Mouse (Mus musculus) stomach, embryonic 15.5 days (tissue): Measurements from ENCODE around the gene Ppif. TPM values are rescaled to one million over a fixed set of nuclear protein-coding genes. Genes with fewer than 3 reads are reported as not detected.

Source experiments
- ATAC-seq: fragments of 200-750 bp; cut with Nextera tagmentation; 2 replicates; pipeline ENCODE4 v1.8.0; 2017; ENCODE audit warnings: low read depth, moderate number of reproducible peaks, moderate TSS enrichment; ENCODE audit not compliant: insufficient read depth, low FRiP score
- H3K27ac ChIP-seq: fragments of 300-500 bp; sonication (generic); 2 replicates; pipeline ENCODE4 v1.5.1; 2015; ENCODE audit warnings: mild to moderate bottlenecking, inconsistent platforms
- H3K27me3 ChIP-seq: fragments of 300-500 bp; sonication (generic); replicated peaks from 2 replicates; pipeline ENCODE4 v1.6.1; 2015; ENCODE audit warnings: inconsistent platforms
- H3K36me3 ChIP-seq: fragments of 300-500 bp; sonication (generic); 2 replicates; pipeline ENCODE4 v1.6.1; 2015; ENCODE audit warnings: inconsistent platforms
- H3K4me1 ChIP-seq: fragments of 300-500 bp; sonication (generic); 2 replicates; pipeline ENCODE4 v1.6.1; 2015; ENCODE audit warnings: inconsistent platforms
- H3K4me2 ChIP-seq: fragments of 300-500 bp; sonication (generic); 2 replicates; pipeline ENCODE4 v1.6.1; 2015; ENCODE audit warnings: mild to moderate bottlenecking, inconsistent platforms
- H3K4me3 ChIP-seq: fragments of 300-500 bp; sonication (generic); replicated peaks from 2 replicates; pipeline ENCODE4 v1.5.1; 2015; ENCODE audit warnings: inconsistent platforms
- H3K9ac ChIP-seq: fragments of 300-500 bp; sonication (generic); 2 replicates; pipeline ENCODE4 v1.6.1; 2015; ENCODE audit warnings: inconsistent platforms
- H3K9me3 ChIP-seq: fragments of 300-500 bp; sonication (generic); 2 replicates; pipeline ENCODE4 v1.6.1; 2016; ENCODE audit warnings: inconsistent platforms
- WGBS: fragments of 180-500 bp; shearing (Covaris S2); methylation state at CpG from one replicate; pipeline ENCODE4 v1.1.7; 2015; 5-methylcytosine and 5-hydroxymethylcytosine counted together
- polyA plus RNA-seq: library from polyadenylated mRNA; unstranded; fragments of >200 nt; fragmentation: Nextera tagmentation; extraction: Ambion mirVana; gene quantifications from 2 replicates; pipeline ENCODE4 v1.2.1, GENCODE M21; 2015

Ppif gene
- 47.7 and 48.5 TPM in 2 replicates for polyA plus RNA-seq

GRCm38 (mm10) chr14:25693888-25694568 is at the start of gene Ppif:
Gene Ppif (plus strand): TSS chr14:25694154.
- peak within 1 kb of the TSS; percentile 76 for H3K9ac ChIP-seq
- no peaks in the 10 kb centered on the region for H3K9me3 ChIP-seq
- under 1% methylated on average over 70 of the region's 70 CpGs for WGBS
- peak; percentile 90 for ATAC-seq
- peak within 1 kb of the TSS; percentile 94 for H3K4me3 ChIP-seq
- peak within 1 kb of the TSS; percentile 93 for H3K4me2 ChIP-seq
- peak within 1 kb of the TSS; percentile 73 for H3K27ac ChIP-seq
- H3K36me3 ChIP-seq = peaks cover 13% of the 10 kb centered on the region
- H3K4me1 ChIP-seq = peaks cover 20% of the 10 kb centered on the region
- H3K27me3 ChIP-seq = no peaks in the 10 kb centered on the region

- H3K27ac ChIP-seq = no peak overlapping the region
- no peak for ATAC-seq
- peaks cover 76% of the 10 kb centered on the region for H3K36me3 ChIP-seq
- no peaks in the 10 kb centered on the region for H3K27me3 ChIP-seq
- H3K9me3 ChIP-seq = no peaks in the 10 kb centered on the region
- H3K4me2 ChIP-seq = no peak overlapping the region
- H3K4me3 ChIP-seq = no peak overlapping the region
- 0 out of 2 replicates have a peak, but pooled peaks cover 3% of the 10 kb centered on the region for H3K4me1 ChIP-seq
- WGBS = 89% methylated on average over 9 of the region's 9 CpGs
- H3K9ac ChIP-seq = no peak overlapping the region
Observed at GRCm38 (mm10) chr14:25645717-25646116, 48.2 kb upstream of the Ppif start.

GRCm38 (mm10) chr14:25646161-25646621 is 47.8 kb upstream of the Ppif start:
- Histone ChIP-seq H3K4me3 (no peak overlapping the region), H3K9ac (no peak overlapping the region), H3K36me3 (peaks cover 80% of the 10 kb centered on the region), H3K4me2 (no peak overlapping the region), H3K27me3 (no peaks in the 10 kb centered on the region), H3K27ac (no peak overlapping the region), H3K4me1 (0 out of 2 replicates have a peak, but pooled peaks cover 3% of the 10 kb centered on the region), H3K9me3 (no peaks in the 10 kb centered on the region)
- 71% methylated on average over 2 of the region's 2 CpGs for WGBS
- 0 out of 2 replicates have a peak, but pooled peaks have one; percentile 27 for ATAC-seq

- H3K36me3 ChIP-seq = peaks cover 93% of the 10 kb centered on the region
- ATAC-seq = no peak
- H3K27me3 ChIP-seq = no peaks in the 10 kb centered on the region
- no peaks in the 10 kb centered on the region for H3K9me3 ChIP-seq
- H3K9ac ChIP-seq = no peak overlapping the region
- H3K4me3 ChIP-seq = no peak overlapping the region
- no peak overlapping the region for H3K27ac ChIP-seq
- WGBS = 89% methylated on average over 4 of the region's 4 CpGs
- H3K4me2 ChIP-seq = no peak overlapping the region
- 0 out of 2 replicates have a peak, but pooled peaks cover under 1% of the 10 kb centered on the region for H3K4me1 ChIP-seq
Observed at GRCm38 (mm10) chr14:25651131-25651530, 42.8 kb upstream of the Ppif start.

GRCm38 (mm10) chr14:25651905-25652304 is 42.0 kb upstream of the Ppif start:
- Histone ChIP-seq H3K4me2 (no peak overlapping the region), H3K27me3 (no peaks in the 10 kb centered on the region), H3K4me3 (no peak overlapping the region), H3K9ac (no peak overlapping the region), H3K36me3 (peaks cover 96% of the 10 kb centered on the region), H3K9me3 (no peaks in the 10 kb centered on the region), H3K27ac (no peak overlapping the region), H3K4me1 (no peaks in the 10 kb centered on the region)
- ATAC-seq = no peak
- WGBS = 83% methylated on average over 9 of the region's 9 CpGs

- no peak overlapping the region for H3K4me3 ChIP-seq
- H3K9me3 ChIP-seq = no peaks in the 10 kb centered on the region
- no peak for ATAC-seq
- no peak overlapping the region for H3K9ac ChIP-seq
- H3K27ac ChIP-seq = no peak overlapping the region
- 91% methylated on average over 14 of the region's 14 CpGs for whole genome bisulfite sequencing
- H3K4me1 ChIP-seq = no peaks in the 10 kb centered on the region
- H3K4me2 ChIP-seq = no peak overlapping the region
- H3K27me3 ChIP-seq = no peaks in the 10 kb centered on the region
- H3K36me3 ChIP-seq = peaks cover 95% of the 10 kb centered on the region
Observed at GRCm38 (mm10) chr14:25654401-25655197, 39.4 kb upstream of the Ppif start.

GRCm38 (mm10) chr14:25660661-25661060 is 33.3 kb upstream of the Ppif start:
- no peak for ATAC-seq
- Histone ChIP-seq H3K27me3 (no peaks in the 10 kb centered on the region), H3K9me3 (no peaks in the 10 kb centered on the region), H3K4me2 (no peak overlapping the region), H3K4me1 (no peaks in the 10 kb centered on the region), H3K9ac (no peak overlapping the region), H3K36me3 (peaks cover 73% of the 10 kb centered on the region), H3K4me3 (no peak overlapping the region), H3K27ac (no peak overlapping the region)
- WGBS = 56% methylated on average over 11 of the region's 11 CpGs

- no peaks in the 10 kb centered on the region for H3K27me3 ChIP-seq
- 0 out of 2 replicates have a peak, but pooled peaks have one; percentile 13 for ATAC-seq
- H3K4me1 ChIP-seq = no peaks in the 10 kb centered on the region
- H3K4me3 ChIP-seq = no peak overlapping the region
- H3K9ac ChIP-seq = no peak overlapping the region
- H3K9me3 ChIP-seq = no peaks in the 10 kb centered on the region
- peaks cover 66% of the 10 kb centered on the region for H3K36me3 ChIP-seq
- H3K4me2 ChIP-seq = no peak overlapping the region
- no peak overlapping the region for H3K27ac ChIP-seq
- 73% methylated on average over 17 of the region's 17 CpGs for WGBS
Observed at GRCm38 (mm10) chr14:25661185-25661920, 32.6 kb upstream of the Ppif start.

GRCm38 (mm10) chr14:25663649-25664309 is 30.2 kb upstream of the Ppif start:
- no peak for ATAC-seq
- Histone ChIP-seq H3K4me2 (no peak overlapping the region), H3K27ac (no peak overlapping the region), H3K9ac (no peak overlapping the region), H3K9me3 (no peaks in the 10 kb centered on the region), H3K27me3 (no peaks in the 10 kb centered on the region), H3K4me3 (no peak overlapping the region), H3K36me3 (peaks cover 41% of the 10 kb centered on the region), H3K4me1 (no peaks in the 10 kb centered on the region)
- 70% methylated on average over 7 of the region's 7 CpGs for WGBS

- WGBS = 76% methylated on average over 7 of the region's 7 CpGs
- no peaks in the 10 kb centered on the region for H3K27me3 ChIP-seq
- H3K4me3 ChIP-seq = no peak overlapping the region
- H3K4me2 ChIP-seq = no peak overlapping the region
- H3K27ac ChIP-seq = no peak overlapping the region
- ATAC-seq = no peak
- no peaks in the 10 kb centered on the region for H3K4me1 ChIP-seq
- H3K36me3 ChIP-seq = peaks cover 38% of the 10 kb centered on the region
- no peaks in the 10 kb centered on the region for H3K9me3 ChIP-seq
- H3K9ac ChIP-seq = no peak overlapping the region
Observed at GRCm38 (mm10) chr14:25664310-25664695, 29.7 kb upstream of the Ppif start.

GRCm38 (mm10) chr14:25665314-25665970 is 28.5 kb upstream of the Ppif start:
- WGBS = 79% methylated on average over 19 of the region's 19 CpGs
- H3K9ac ChIP-seq = no peak overlapping the region
- no peak overlapping the region for H3K4me3 ChIP-seq
- H3K27me3 ChIP-seq = no peaks in the 10 kb centered on the region
- no peak overlapping the region for H3K4me2 ChIP-seq
- peaks cover 32% of the 10 kb centered on the region for H3K36me3 ChIP-seq
- no peak for ATAC-seq
- no peaks in the 10 kb centered on the region for H3K4me1 ChIP-seq
- H3K27ac ChIP-seq = no peak overlapping the region; the same call in 1 of the 2 replicates
- H3K9me3 ChIP-seq = no peaks in the 10 kb centered on the region
